Mouse (Mus musculus) heart, postnatal 25 days (tissue): Measurements from ENCODE around the gene Cartpt. TPM values are rescaled to one million over a fixed set of nuclear protein-coding genes. Genes with fewer than 3 reads are reported as not detected.
"Not testable (repeated sequence)": the region's sequence is repeated elsewhere in the genome, so short reads cannot be mapped to it uniquely, and the experiment has no call there.

Experiments used
- DNase-seq: peaks from one replicate; pipeline ENCODE4 v3.0.0; 2022; ENCODE audit warnings: low spot score
- intact Hi-C: fragments of 180-260 bp; cut with DNase I; formaldehyde crosslinking; loops from one replicate; pipeline ENCODE4 v1.15.1; 2025
- total RNA-seq, 2 experiments: library from RNA; stranded (reverse); gene quantifications; 2 replicates each; pipeline ENCODE4 v1.2.3; 2021

The Cartpt gene
- not detected for total RNA-seq

GRCm38 (mm10) chr13:99900965-99901364, at the start of gene Cartpt:
Gene Cartpt (minus strand): TSS chr13:99901091.
- intact Hi-C loops, result no loop called here
- DNase-seq, result no peak

GRCm38 (mm10) chr13:99947417-99947816, 46.5 kb upstream of the Cartpt start:
- intact Hi-C loops, result no loop called here

GRCm38 (mm10) chr13:99943525-99943924, 42.6 kb upstream of the Cartpt start:
- no peak for DNase-seq
- intact Hi-C loops, result no loop called here

More at GRCm38 (mm10) chr13:99947417-99947816, 46.5 kb upstream of the Cartpt start:
- DNase-seq, result no peak

- intact Hi-C loops, result no loop called here
- no peak for DNase-seq
Observed at GRCm38 (mm10) chr13:99940601-99941000, 39.7 kb upstream of the Cartpt start.

GRCm38 (mm10) chr13:99939320-99939671, 38.4 kb upstream of the Cartpt start:
- DNase-seq, result no peak
- intact Hi-C loops, result no loop called here

- intact Hi-C loops, result no loop called here
- no peak for DNase-seq
Observed at GRCm38 (mm10) chr13:99938606-99939319, 37.9 kb upstream of the Cartpt start.

- intact Hi-C loops, result no loop called here
- DNase-seq, result no peak
Observed at GRCm38 (mm10) chr13:99937741-99938140, 36.9 kb upstream of the Cartpt start.

- intact Hi-C loops, result no loop called here
- DNase-seq, result no peak
Observed at GRCm38 (mm10) chr13:99932406-99932805, 31.5 kb upstream of the Cartpt start.

GRCm38 (mm10) chr13:99931502-99931901, 30.6 kb upstream of the Cartpt start:
- intact Hi-C loops, result no loop called here

GRCm38 (mm10) chr13:99926249-99926648, 25.4 kb upstream of the Cartpt start:
- intact Hi-C loops, result no loop called here

More at GRCm38 (mm10) chr13:99931502-99931901, 30.6 kb upstream of the Cartpt start:
- DNase-seq, result no peak

GRCm38 (mm10) chr13:99915632-99916031, 14.7 kb upstream of the Cartpt start:
- intact Hi-C loops, result no loop called here
- DNase-seq, result no peak

More at GRCm38 (mm10) chr13:99926249-99926648, 25.4 kb upstream of the Cartpt start:
- DNase-seq, result no peak

GRCm38 (mm10) chr13:99900557-99900892, 366 bp downstream of the Cartpt start:
- no peak for DNase-seq
- intact Hi-C loops, result no loop called here

GRCm38 (mm10) chr13:99899670-99900556, 978 bp downstream of the Cartpt start:
- intact Hi-C loops, result no loop called here
- no peak for DNase-seq

GRCm38 (mm10) chr13:99898816-99899215, 2.1 kb downstream of the Cartpt start:
- no peak for DNase-seq
- intact Hi-C loops, result no loop called here

- DNase-seq, result no peak
- intact Hi-C loops, result no loop called here
Observed at GRCm38 (mm10) chr13:99885636-99886035, 15.3 kb downstream of the Cartpt start.

GRCm38 (mm10) chr13:99881774-99882173, 19.1 kb downstream of the Cartpt start:
- intact Hi-C loops, DNase-seq: not testable (repeated sequence)

- no peak for DNase-seq
- intact Hi-C loops, result no loop called here
Observed at GRCm38 (mm10) chr13:99879696-99880095, 21.2 kb downstream of the Cartpt start.

GRCm38 (mm10) chr13:99872059-99872458, 28.8 kb downstream of the Cartpt start:
- intact Hi-C loops, result no loop called here
- DNase-seq, result no peak

- no peak for DNase-seq
Observed at GRCm38 (mm10) chr13:99868438-99868837, 32.5 kb downstream of the Cartpt start.

GRCm38 (mm10) chr13:99864331-99864730, 36.6 kb downstream of the Cartpt start:
- DNase-seq, result no peak
- intact Hi-C loops, result loop anchor here (10.0 kb wide), 1 partner anchor 150 kb away; the partner anchor contains the start of gene Mccc2

More at GRCm38 (mm10) chr13:99868438-99868837, 32.5 kb downstream of the Cartpt start:
- intact Hi-C loops, result loop anchor here (10.0 kb wide), 1 partner anchor 146 kb away; the partner anchor contains the start of gene Mccc2

- intact Hi-C loops, result loop anchor here (10.0 kb wide), 1 partner anchor 154 kb away; the partner anchor contains the start of gene Mccc2
- no peak for DNase-seq
Observed at GRCm38 (mm10) chr13:99860670-99861069, 40.2 kb downstream of the Cartpt start.
